Mouse (Mus musculus) midbrain, embryonic 10.5 days (tissue): ENCODE measurements around the gene Hist1h1d. TPM values are rescaled to one million over a fixed set of nuclear protein-coding genes. Genes with fewer than 3 reads are reported as not detected.
"Not testable (repeated sequence)": the region's sequence is repeated elsewhere in the genome, so short reads cannot be mapped to it uniquely, and the experiment has no call there.

Source experiments
- DNase-seq: peaks from one replicate; pipeline ENCODE4 v3.0.0-alpha.2; 2017; ENCODE audit warnings: low spot score
- H3K27ac ChIP-seq: fragments of 300-500 bp; sonication (generic); replicated peaks from 2 replicates; pipeline ENCODE4 v1.5.1; 2016; ENCODE audit warnings: mild to moderate bottlenecking
- H3K27me3 ChIP-seq: fragments of 300-500 bp; sonication (generic); 2 replicates; pipeline ENCODE4 v1.6.1; 2016; ENCODE audit warnings: low read depth, mild to moderate bottlenecking; ENCODE audit not compliant: poor library complexity, severe bottlenecking
- H3K36me3 ChIP-seq: fragments of 300-500 bp; sonication (generic); 2 replicates; pipeline ENCODE4 v1.6.1; 2016; ENCODE audit warnings: mild to moderate bottlenecking, moderate library complexity
- H3K4me1 ChIP-seq: fragments of 300-500 bp; sonication (generic); 2 replicates; pipeline ENCODE4 v1.6.1; 2016
- H3K4me3 ChIP-seq: fragments of 300-500 bp; sonication (generic); 2 replicates; pipeline ENCODE4 v1.5.1; 2016; ENCODE audit warnings: mild to moderate bottlenecking, moderate library complexity
- H3K9me3 ChIP-seq: fragments of 300-500 bp; sonication (generic); replicated peaks from 2 replicates; pipeline ENCODE4 v1.6.1; 2016; ENCODE audit warnings: mild to moderate bottlenecking
- WGBS: fragments of 180-500 bp; shearing (Covaris S2); methylation state at CpG from one replicate; pipeline ENCODE4 v1.1.7; 2016; 5-methylcytosine and 5-hydroxymethylcytosine counted together
- polyA plus RNA-seq: library from polyadenylated mRNA; unstranded; fragments of >200 nt; fragmentation: Nextera tagmentation; extraction: Ambion mirVana; gene quantifications from 2 replicates; pipeline ENCODE4 v1.2.1, GENCODE M21; 2016

Gene Hist1h1d
- polyA plus RNA-seq, 1 experiment from 2014 or later = 0.63 TPM

DNA sequence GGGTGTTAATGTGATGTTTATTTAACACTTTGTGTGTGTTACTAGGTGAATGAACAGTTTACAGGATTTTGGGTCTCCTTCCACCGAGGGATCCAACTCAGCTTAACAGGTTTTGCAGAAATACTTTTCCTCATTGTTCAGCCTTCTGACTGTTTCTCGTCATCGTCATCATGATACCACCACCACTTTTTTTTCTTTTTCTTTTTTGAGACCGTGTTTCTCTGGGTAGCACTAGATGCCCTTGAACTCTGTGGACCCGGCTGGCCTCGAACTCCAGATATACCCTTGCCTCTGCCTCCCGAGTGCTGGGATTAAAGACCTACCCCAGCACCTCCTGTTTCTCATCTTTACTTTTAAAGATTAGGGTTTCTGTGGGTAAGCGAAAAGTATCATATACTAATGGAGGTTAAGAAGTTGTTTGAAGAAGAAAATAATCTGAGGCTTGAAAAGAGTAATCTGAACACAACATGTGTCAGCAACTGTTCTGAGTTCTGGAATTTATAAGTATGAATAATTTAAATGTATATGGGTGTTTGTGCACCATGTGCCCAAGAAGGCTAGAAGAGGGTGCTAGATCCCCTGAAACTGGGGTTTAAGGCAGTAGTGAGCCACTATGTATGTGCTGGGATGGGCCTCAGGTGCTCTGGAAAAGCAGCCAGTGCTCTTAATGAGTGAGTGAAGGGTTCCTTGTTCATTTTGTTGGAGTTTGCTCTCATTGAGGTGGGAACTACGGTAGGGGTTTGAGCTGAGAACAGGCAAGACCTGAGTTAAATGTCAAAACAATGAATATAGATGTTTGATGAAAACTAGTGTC lies 20.6 kb upstream of the Hist1h1d start:
- H3K9me3 ChIP-seq = no peaks in the 10 kb centered on the region
- DNase-seq = no peak
- H3K27ac ChIP-seq = peak overlapping the region; percentile 97
- H3K4me3 ChIP-seq = peak overlapping the region; percentile 65
- H3K4me1 ChIP-seq = peaks cover 50% of the 10 kb centered on the region
- WGBS = 28% methylated on average over 9 of the region's 9 CpGs
- H3K36me3 ChIP-seq = no peaks in the 10 kb centered on the region
- H3K27me3 ChIP-seq = no peaks in the 10 kb centered on the region

DNA sequence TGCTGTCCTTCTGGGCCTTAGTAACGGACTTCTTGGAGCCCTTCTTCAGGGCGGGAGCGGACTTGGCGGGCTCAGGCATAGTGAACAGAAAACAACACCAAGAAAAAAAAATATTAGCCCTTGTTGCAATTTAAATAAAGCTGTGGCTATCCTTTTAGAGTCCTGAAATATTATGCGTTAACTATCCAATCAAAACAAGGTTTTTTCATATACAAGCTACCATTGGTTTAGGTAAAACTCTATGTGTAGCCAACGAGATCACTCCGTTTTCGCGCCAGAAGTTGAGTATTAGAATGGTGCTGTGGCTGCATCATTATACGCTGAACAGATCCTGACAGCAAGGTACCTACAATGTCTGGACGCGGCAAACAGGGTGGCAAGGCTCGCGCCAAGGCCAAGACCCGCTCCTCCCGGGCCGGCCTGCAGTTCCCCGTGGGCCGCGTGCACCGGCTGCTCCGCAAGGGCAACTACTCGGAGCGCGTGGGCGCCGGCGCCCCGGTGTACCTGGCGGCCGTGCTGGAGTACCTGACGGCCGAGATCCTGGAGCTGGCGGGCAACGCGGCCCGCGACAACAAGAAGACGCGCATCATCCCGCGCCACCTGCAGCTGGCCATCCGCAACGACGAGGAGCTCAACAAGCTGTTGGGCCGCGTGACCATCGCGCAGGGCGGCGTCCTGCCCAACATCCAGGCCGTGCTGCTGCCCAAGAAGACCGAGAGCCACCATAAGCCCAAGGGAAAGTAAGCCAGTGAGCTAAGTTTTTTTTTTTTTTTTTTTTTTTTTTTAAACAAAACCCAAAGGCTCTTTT lies 19.3 kb upstream of the Hist1h1d start, which contains the start of gene Hist1h2af:
Gene Hist1h2af, plus strand, starts transcription at position 347 of the 808 bp plus-strand sequence.
- Histone ChIP-seq H3K4me1 (peaks cover 54% of the 10 kb centered on the region), H3K27ac (peak within 1 kb of the TSS; percentile 97), H3K4me3 (peak within 1 kb of the TSS; percentile 65)
- H3K36me3 ChIP-seq, H3K27me3 ChIP-seq, H3K9me3 ChIP-seq: not testable (repeated sequence)
- DNase-seq = peak; percentile 84
- WGBS = under 1% methylated on average over 31 of the region's 53 CpGs

DNA sequence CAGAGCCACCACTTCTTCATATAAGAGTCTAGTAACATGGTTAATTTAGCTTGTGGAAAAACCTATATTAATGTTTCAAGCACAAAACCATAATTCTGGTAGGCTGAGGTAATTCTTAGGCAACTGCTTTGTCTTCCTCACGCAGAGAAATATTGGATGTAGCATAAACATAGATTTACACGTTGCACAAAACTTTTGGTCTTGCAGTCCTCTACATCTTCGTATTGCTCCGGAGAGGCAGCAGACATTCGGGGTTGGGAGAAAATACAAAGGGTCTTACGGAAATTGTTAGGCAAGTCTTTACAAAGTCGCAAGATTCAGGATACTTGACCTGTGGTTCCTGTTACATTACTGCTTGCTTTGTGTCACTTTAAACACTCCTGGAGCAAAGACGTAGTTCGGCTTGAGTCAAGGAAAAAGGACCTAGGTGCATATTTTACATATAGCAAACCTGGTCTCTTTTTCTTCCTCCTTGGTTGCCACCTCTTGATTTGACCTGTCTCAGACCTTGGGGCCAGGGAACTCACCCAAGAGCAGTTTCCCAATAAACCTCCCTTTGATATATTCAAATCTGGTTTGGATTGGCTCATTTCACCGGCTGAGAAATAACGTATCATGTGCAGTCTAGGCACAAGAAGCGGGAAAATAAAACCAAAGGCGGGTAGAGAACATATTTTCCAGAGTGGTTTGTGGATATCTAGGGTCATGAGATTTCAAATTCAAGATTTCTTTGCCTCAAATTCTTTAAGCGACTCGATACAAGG lies 18.5 kb upstream of the Hist1h1d start:
- Histone ChIP-seq H3K9me3 (no peaks in the 10 kb centered on the region), H3K4me1 (peaks cover 47% of the 10 kb centered on the region), H3K4me3 (peak overlapping the region; percentile 65), H3K36me3 (no peaks in the 10 kb centered on the region), H3K27me3 (no peaks in the 10 kb centered on the region), H3K27ac (peak overlapping the region; percentile 97)
- 2% methylated on average over 15 of the region's 15 CpGs for WGBS
- no peak for DNase-seq

DNA sequence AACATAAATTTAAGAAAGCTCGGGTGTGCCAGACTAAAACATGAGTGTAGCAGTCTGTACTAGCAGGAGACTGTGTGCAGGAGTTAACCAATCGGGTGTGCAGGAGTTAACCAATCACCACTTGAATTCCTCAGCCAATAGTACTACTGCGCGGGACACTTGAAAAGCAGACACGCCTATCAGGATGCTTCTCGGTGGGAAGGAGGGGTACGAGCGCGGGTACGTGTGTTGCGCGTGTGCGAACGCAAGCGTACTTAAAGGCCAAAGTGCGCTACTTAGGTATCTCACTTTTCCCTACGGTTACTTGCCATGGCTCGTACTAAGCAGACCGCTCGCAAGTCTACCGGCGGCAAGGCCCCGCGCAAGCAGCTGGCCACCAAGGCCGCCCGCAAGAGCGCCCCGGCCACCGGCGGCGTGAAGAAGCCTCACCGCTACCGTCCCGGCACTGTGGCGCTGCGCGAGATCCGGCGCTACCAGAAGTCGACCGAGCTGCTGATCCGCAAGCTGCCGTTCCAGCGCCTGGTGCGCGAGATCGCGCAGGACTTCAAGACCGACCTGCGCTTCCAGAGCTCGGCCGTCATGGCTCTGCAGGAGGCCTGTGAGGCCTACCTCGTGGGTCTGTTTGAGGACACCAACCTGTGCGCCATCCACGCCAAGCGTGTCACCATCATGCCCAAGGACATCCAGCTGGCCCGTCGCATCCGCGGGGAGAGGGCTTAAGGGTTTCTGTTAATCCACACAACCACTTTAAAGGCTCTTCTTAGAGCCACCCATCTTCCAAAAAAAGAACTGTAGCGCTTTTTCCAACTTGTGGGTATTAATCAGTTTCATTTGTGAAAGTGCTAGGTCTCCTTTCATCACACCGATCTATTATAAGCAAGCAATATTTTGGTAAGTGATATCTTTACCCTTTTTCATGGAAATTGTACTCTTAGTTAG lies 17.7 kb upstream of the Hist1h1d start, which contains the start of gene Hist1h3g:
Gene Hist1h3g, plus strand, starts transcription at position 286 of the 939 bp plus-strand sequence.
- under 1% methylated on average over 53 of the region's 62 CpGs for WGBS
- H3K36me3 ChIP-seq, H3K27me3 ChIP-seq, H3K9me3 ChIP-seq: not testable (repeated sequence)
- Histone ChIP-seq H3K27ac (peak within 1 kb of the TSS; percentile 97), H3K4me1 (peaks cover 44% of the 10 kb centered on the region), H3K4me3 (peak within 1 kb of the TSS; percentile 65)
- DNase-seq = peak; percentile 92

DNA sequence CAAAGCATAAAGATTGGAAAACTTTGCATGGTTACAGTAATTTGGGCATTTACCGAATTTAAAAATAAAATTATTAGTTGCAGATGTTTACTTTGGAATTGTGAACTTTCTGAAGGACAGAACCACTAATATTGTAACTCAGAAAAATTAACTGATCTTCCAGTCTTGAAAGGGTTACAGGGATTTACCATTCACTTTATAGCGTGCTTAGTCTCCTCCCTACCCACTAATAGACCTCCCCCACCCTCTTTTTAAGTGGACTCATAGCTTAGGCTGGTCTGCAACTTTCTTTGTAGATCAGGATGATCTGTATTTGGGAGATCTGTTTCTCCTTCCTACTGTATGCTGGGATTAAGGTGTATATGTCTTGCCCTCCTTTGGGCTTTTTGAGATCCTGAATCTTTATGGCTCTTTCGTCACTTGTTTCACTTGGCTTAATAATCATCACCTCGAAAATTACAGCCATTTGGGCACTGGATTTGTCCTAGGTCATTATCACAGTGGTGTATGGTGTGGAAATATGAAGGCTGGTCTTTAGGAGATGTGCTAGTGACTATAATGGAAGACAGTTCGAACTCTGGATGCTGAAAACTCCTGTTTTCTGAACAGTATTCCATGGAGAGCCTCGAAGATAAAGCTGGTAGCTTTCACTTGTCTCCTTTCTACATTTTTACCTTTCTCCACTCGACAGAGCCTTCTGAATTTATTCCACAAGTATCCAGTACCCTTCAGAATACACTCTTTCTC lies 16.8 kb upstream of the Hist1h1d start:
- no peak for DNase-seq
- peak overlapping the region; percentile 65 for H3K4me3 ChIP-seq
- no peaks in the 10 kb centered on the region for H3K27me3 ChIP-seq
- 23% methylated on average over 7 of the region's 7 CpGs for WGBS
- H3K36me3 ChIP-seq = no peaks in the 10 kb centered on the region
- H3K27ac ChIP-seq = peak overlapping the region; percentile 97
- H3K4me1 ChIP-seq = peaks cover 44% of the 10 kb centered on the region
- no peaks in the 10 kb centered on the region for H3K9me3 ChIP-seq

DNA sequence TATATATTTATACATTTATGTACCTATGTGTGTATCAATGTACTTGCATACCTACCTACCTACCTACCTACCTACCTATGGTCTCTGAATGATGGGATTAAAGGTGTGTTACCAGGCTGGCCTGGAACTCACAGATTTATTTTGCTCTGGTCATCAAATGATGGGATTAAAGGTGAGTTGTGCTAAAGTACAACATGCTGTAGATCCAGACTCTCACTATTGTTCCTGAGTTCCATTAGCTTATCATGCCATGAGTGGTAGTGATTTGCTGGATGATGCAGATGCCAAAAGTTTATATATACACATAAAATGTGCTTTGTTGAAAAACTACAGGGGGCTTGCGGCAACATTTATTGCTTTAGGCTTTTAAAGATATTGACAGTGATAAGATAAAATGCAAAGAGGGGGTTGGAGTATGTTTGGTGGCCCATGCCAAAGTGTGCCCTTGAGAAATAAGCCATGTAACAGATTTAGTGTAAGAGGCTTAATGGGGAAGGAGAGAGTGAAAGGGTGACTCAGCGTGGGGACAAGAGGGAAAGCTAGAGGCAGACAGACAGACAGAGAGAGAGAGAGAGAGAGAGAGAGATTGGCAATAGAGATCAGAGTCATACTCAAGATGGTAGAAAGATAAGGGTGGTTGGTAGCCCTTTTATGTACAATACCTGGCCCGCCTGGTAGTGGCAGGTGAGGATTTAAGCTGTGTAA lies 15.9 kb upstream of the Hist1h1d start:
- no peaks in the 10 kb centered on the region for H3K9me3 ChIP-seq
- 82% methylated on average over 3 of the region's 3 CpGs for WGBS
- H3K4me1 ChIP-seq = peaks cover 47% of the 10 kb centered on the region
- peak overlapping the region; percentile 65 for H3K4me3 ChIP-seq
- no peaks in the 10 kb centered on the region for H3K27me3 ChIP-seq
- H3K27ac ChIP-seq = peak overlapping the region; percentile 97
- DNase-seq = no peak
- H3K36me3 ChIP-seq = no peaks in the 10 kb centered on the region

DNA sequence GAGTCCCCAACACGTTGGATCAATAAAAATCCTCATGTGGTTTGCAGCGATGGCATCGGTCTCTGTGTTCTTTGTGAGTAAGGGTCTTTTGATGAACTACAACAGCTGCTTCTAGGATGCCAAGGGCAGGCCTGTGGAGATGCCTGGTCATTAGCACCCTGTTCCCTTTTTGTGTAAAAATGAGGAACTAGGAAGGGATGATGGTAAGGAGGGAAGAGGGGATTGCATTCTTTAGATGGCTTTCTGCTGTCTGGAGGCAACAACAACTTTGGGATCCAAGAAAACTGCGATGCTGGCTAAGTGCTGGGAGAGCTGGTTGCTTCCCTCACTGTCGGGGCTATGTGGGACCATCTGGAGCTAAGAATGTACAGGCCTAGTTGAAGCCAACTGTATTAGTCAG lies 14.8 kb upstream of the Hist1h1d start:
- Histone ChIP-seq H3K27me3 (no peaks in the 10 kb centered on the region), H3K36me3 (no peaks in the 10 kb centered on the region), H3K27ac (peak overlapping the region; percentile 61), H3K9me3 (no peaks in the 10 kb centered on the region), H3K4me3 (0 out of 2 replicates have a peak overlapping the region, but pooled peaks have one; percentile 7), H3K4me1 (peaks cover 42% of the 10 kb centered on the region)
- DNase-seq = no peak
- WGBS = 84% methylated on average over 5 of the region's 5 CpGs

DNA sequence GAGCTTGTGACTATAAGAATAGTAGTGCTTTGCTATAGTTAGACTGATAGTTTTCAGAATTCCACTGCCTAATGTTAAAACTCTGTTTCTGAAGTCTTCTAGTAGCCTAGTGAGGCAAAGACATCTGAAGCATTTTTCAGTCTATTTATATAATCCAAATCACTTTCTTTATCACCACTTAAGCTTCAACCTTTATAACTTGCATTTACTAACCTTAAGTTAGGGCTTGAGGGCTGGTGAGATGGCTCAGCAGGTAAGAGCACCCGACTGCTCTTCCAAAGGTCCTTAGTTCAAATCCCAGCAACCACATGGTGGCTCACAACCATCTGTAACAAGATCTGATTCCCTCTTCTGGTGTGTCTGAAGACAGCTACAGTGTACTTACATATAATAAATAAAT lies 13.2 kb upstream of the Hist1h1d start:
- H3K4me3 ChIP-seq, H3K9me3 ChIP-seq, H3K27me3 ChIP-seq, H3K36me3 ChIP-seq, DNase-seq, H3K27ac ChIP-seq: not testable (repeated sequence)
- 72% methylated on average over 1 of the region's 1 CpGs for WGBS
- H3K4me1 ChIP-seq = peaks cover 34% of the 10 kb centered on the region

DNA sequence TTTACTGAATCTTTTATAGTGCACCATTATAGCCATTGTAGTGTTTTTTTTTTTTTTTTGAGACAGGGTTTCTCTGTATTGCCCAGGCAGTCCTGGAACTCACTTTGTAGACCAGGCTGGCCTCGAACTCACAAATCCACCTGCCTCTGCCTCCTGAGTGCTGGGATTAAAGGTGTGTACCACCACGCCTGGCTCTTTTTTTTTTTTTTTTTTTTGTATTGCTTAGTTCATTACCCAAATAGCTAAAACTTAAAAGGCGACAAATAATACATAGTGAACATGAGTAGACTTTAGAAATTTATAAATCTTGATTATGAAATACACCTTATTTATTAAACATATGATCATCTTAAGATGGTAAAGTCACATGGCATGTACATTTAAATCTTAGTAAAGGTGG lies 11.6 kb upstream of the Hist1h1d start:
- Histone ChIP-seq H3K4me1 (peaks cover 32% of the 10 kb centered on the region), H3K27me3 (no peaks in the 10 kb centered on the region), H3K9me3 (no peaks in the 10 kb centered on the region), H3K4me3 (peak overlapping the region; percentile 60; the same call in 1 of the 2 replicates), H3K27ac (peak overlapping the region; percentile 95), H3K36me3 (no peaks in the 10 kb centered on the region)
- WGBS = 83% methylated on average over 3 of the region's 3 CpGs
- no peak for DNase-seq

DNA sequence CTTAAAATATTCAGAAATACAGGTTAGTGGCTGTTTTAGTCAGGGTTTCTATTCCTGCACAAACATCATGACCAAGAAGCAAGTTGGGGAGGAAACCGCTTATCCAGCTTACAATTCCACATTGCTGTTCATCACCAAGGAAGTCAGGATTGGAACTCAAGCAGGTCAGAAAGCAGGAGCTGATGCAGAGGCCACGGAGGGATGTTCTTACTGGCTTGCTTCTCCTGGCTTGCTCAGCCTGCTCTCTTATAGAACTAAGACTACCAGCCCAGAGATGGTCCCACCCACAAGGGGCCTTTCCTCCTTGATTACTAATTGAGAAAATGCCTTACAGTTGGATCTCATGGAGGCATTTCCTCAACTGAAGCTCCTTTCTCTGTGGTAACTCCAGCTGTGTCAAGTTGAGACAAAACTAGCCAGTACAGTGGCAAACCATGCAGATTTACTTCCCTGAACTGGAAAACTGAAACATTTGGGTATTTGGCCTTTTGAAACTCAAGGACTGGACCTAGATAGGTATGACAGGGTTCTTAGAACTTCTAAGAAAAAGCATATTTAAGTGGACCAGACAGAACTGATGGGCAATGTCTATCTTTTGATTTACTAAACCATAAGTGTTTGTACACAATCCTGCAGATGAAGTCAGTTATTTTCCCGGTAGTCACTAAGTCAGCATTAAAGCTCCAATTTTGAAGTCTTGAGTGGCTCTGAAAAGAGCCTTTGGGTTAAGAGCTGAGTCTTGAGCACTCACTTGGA lies 10.7 kb upstream of the Hist1h1d start:
- WGBS = 3% methylated on average over 3 of the region's 3 CpGs
- Histone ChIP-seq H3K27ac (peak overlapping the region; percentile 95), H3K4me3 (peak overlapping the region; percentile 60), H3K4me1 (peaks cover 23% of the 10 kb centered on the region)
- not testable (repeated sequence) for H3K27me3 ChIP-seq, DNase-seq, H3K9me3 ChIP-seq, H3K36me3 ChIP-seq
